Mouse (Mus musculus) testis, adult 2 months (tissue): ENCODE data around the gene Trp53bp2. TPM values are rescaled to one million over a fixed set of nuclear protein-coding genes. Genes with fewer than 3 reads are reported as not detected.
A peak's percentile ranks its signal among the peaks of the same experiment; 100 is the strongest.

Source experiments
- H3K27ac ChIP-seq: fragments of 200-500 bp; 2 replicates; pipeline ENCODE4 v1.5.1; 2012; ENCODE audit warnings: low read depth, low read length; ENCODE audit not compliant: control insufficient read depth, insufficient read depth
- H3K27me3 ChIP-seq: fragments of 200-500 bp; 2 replicates; pipeline ENCODE4 v1.6.1; 2012; ENCODE audit warnings: mild to moderate bottlenecking, low read length, moderate library complexity; ENCODE audit not compliant: control insufficient read depth, insufficient read depth
- H3K36me3 ChIP-seq: fragments of 200-500 bp; 2 replicates; pipeline ENCODE4 v1.6.1; 2012; ENCODE audit warnings: mild to moderate bottlenecking, low read length; ENCODE audit not compliant: control insufficient read depth, insufficient read depth
- H3K4me1 ChIP-seq: fragments of 200-500 bp; 2 replicates; pipeline ENCODE4 v1.6.1; 2012; ENCODE audit warnings: low read length; ENCODE audit not compliant: control insufficient read depth, insufficient read depth
- H3K4me3 ChIP-seq: fragments of 200-500 bp; 2 replicates; pipeline ENCODE4 v1.5.1; 2012; ENCODE audit warnings: low read depth, mild to moderate bottlenecking, low read length, moderate library complexity, mixed read lengths; ENCODE audit not compliant: control insufficient read depth
- CTCF ChIP-seq: fragments of 200-500 bp; IDR thresholded peaks from 2 replicates; pipeline ENCODE4 v1.5.1; 2012; ENCODE audit warnings: low read depth, mild to moderate bottlenecking, inconsistent platforms, low read length, moderate library complexity; ENCODE audit not compliant: control insufficient read depth, insufficient read depth, insufficient replicate concordance
- POLR2A ChIP-seq: fragments of 200-500 bp; IDR thresholded peaks from 2 replicates; pipeline ENCODE4 v1.6.1; 2012; ENCODE audit warnings: low read depth, mild to moderate bottlenecking, inconsistent platforms, low read length, moderate library complexity; ENCODE audit not compliant: control insufficient read depth
- polyA plus RNA-seq: library from polyadenylated mRNA; depleted of rRNA; stranded (reverse); fragments of >200 nt; gene quantifications from 2 replicates; pipeline ENCODE4 v1.2.3, GENCODE M21; 2012

Trp53bp2 gene
- polyA plus RNA-seq, 1 experiment = 4.5 TPM

GRCm38 (mm10) chr1:182502491-182503050, 93.6 kb downstream of the Trp53bp2 start:
- TF ChIP-seq POLR2A (no peak), CTCF (no peak)
- peaks cover 6% of the 10 kb centered on the region for H3K4me1 ChIP-seq
- H3K36me3 ChIP-seq = no peaks in the 10 kb centered on the region
- no peaks in the 10 kb centered on the region for H3K27me3 ChIP-seq
- H3K4me3 ChIP-seq = no peak overlapping the region
- no peak overlapping the region for H3K27ac ChIP-seq

GRCm38 (mm10) chr1:182503206-182503900, 94.4 kb downstream of the Trp53bp2 start:
- Histone ChIP-seq H3K4me3 (no peak overlapping the region), H3K27ac (peak overlapping the region; percentile 15; the same call in 1 of the 2 replicates), H3K4me1 (peaks cover 3% of the 10 kb centered on the region), H3K36me3 (no peaks in the 10 kb centered on the region), H3K27me3 (no peaks in the 10 kb centered on the region)
- TF ChIP-seq CTCF (no peak), POLR2A (no peak)

- no peak for TF ChIP-seq POLR2A
- no peak for TF ChIP-seq CTCF
- Histone ChIP-seq H3K36me3 (no peaks in the 10 kb centered on the region), H3K4me3 (no peak overlapping the region), H3K27ac (no peak overlapping the region), H3K27me3 (no peaks in the 10 kb centered on the region), H3K4me1 (peaks cover 3% of the 10 kb centered on the region)
These were observed 95.3 kb downstream of the Trp53bp2 start for GRCm38 (mm10) chr1:182504223-182504622.

- H3K27ac ChIP-seq = no peak overlapping the region
- no peak overlapping the region for H3K4me3 ChIP-seq
- peaks cover 3% of the 10 kb centered on the region for H3K4me1 ChIP-seq
- no peaks in the 10 kb centered on the region for H3K36me3 ChIP-seq
- TF ChIP-seq POLR2A (no peak), CTCF (no peak)
- no peaks in the 10 kb centered on the region for H3K27me3 ChIP-seq
These were observed 96.3 kb downstream of the Trp53bp2 start for GRCm38 (mm10) chr1:182505291-182505690.

- H3K4me3 ChIP-seq = no peak overlapping the region
- no peaks in the 10 kb centered on the region for H3K36me3 ChIP-seq
- H3K27ac ChIP-seq = peak overlapping the region; percentile 66
- TF ChIP-seq CTCF = peak; percentile 2; the same call in 1 of the 2 replicates
- TF ChIP-seq POLR2A = no peak
- H3K27me3 ChIP-seq = no peaks in the 10 kb centered on the region
- H3K4me1 ChIP-seq = peaks cover 3% of the 10 kb centered on the region
These were observed 97.4 kb downstream of the Trp53bp2 start for GRCm38 (mm10) chr1:182506229-182506986.

GRCm38 (mm10) chr1:182509110-182509797, 100.3 kb downstream of the Trp53bp2 start:
- TF ChIP-seq POLR2A (no peak), CTCF (no peak)
- Histone ChIP-seq H3K27me3 (no peaks in the 10 kb centered on the region), H3K36me3 (no peaks in the 10 kb centered on the region), H3K4me3 (no peak overlapping the region), H3K27ac (no peak overlapping the region), H3K4me1 (no peaks in the 10 kb centered on the region)

GRCm38 (mm10) chr1:182511073-182511472, 102.1 kb downstream of the Trp53bp2 start:
- Histone ChIP-seq H3K36me3 (no peaks in the 10 kb centered on the region), H3K4me1 (no peaks in the 10 kb centered on the region), H3K4me3 (no peak overlapping the region), H3K27me3 (no peaks in the 10 kb centered on the region), H3K27ac (no peak overlapping the region)
- TF ChIP-seq POLR2A (no peak), CTCF (no peak)
